Mouse (Mus musculus): ENCODE results near the gene Gm43552.

Gene Gm43552

DNA sequence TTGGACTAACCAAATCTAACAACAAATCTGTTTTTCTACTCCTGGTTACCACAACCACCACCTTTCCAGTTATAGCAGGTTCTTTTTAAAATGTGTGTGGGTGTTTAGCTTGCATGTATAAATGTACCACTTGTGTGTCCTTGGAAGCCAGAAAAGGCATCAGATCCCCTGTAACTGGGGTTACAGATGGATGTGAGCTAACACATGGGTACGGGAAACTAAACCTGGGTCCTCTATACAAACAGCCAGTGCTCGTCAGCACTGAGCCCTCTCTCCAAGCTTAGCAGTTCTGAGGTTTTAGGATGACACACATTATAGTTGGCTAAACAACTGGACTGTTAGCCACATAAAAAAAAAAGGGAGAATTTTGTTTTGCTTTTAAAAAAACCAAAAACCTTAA lies 106.9 kb downstream of the Gm43552 start:
- POLR2A ChIA-PET, result interaction anchor here in 3 of 4 experiments (0.5 to 9.7 kb wide), 18 partner anchors 9 to 1210 kb away, joined by 3 to 364 read pairs (median 4); partner anchors contain the start of genes Rfc1 (in 2 of the 3), Smim14 (in 1 of the 3), Ube2k (in 1 of the 3) and Ugdh (in 1 of the 3)
- CTCF ChIA-PET, result no interaction called here

Data from embryonic stem cell, embryonic (primary cell).